Mouse (Mus musculus) forebrain, embryonic 11.5 days (tissue): ENCODE measurements at regions not wholly inside any gene's neighbourhood (a gene's known extent, or its start where the extent isn't known, plus 50 kb on each side); places are given as distances from the start of the nearest gene placed in this dataset.

Source experiments
- ATAC-seq: fragments of 200-750 bp; cut with Nextera tagmentation; replicated peaks from 2 replicates; pipeline ENCODE4 v1.8.0; 2017; ENCODE audit warnings: moderate TSS enrichment; ENCODE audit not compliant: low FRiP score
- DNase-seq: peaks from one replicate; pipeline ENCODE4 v3.0.0-alpha.2; 2017; ENCODE audit warnings: low spot score
- H3K27ac ChIP-seq: fragments of 300-500 bp; sonication (generic); 2 replicates; pipeline ENCODE4 v1.5.1; 2014; ENCODE audit warnings: low read depth, low read length
- H3K27me3 ChIP-seq: fragments of 300-500 bp; sonication (generic); 2 replicates; pipeline ENCODE4 v1.6.1; 2014; ENCODE audit warnings: mild to moderate bottlenecking, low read length, mixed read lengths; ENCODE audit not compliant: control insufficient read depth, insufficient read depth
- H3K36me3 ChIP-seq: fragments of 300-500 bp; sonication (generic); 2 replicates; pipeline ENCODE4 v1.6.1; 2014; ENCODE audit warnings: mild to moderate bottlenecking, low read length, moderate library complexity, mixed read lengths; ENCODE audit not compliant: control insufficient read depth, insufficient read depth
- H3K4me1 ChIP-seq: fragments of 300-500 bp; sonication (generic); replicated peaks from 2 replicates; pipeline ENCODE4 v1.6.1; 2014; ENCODE audit warnings: low read length, mixed read lengths; ENCODE audit not compliant: control insufficient read depth, insufficient read depth
- H3K4me2 ChIP-seq: fragments of 300-500 bp; sonication (generic); 2 replicates; pipeline ENCODE4 v1.6.1; 2014; ENCODE audit warnings: low read depth, mild to moderate bottlenecking, low read length, moderate library complexity, mixed read lengths; ENCODE audit not compliant: severe bottlenecking
- H3K4me3 ChIP-seq: fragments of 300-500 bp; sonication (generic); 2 replicates; pipeline ENCODE4 v1.5.1; 2014; ENCODE audit warnings: low read depth, low read length
- H3K9ac ChIP-seq: fragments of 300-500 bp; sonication (generic); 2 replicates; pipeline ENCODE4 v1.6.1; 2014; ENCODE audit warnings: low read length
- H3K9me3 ChIP-seq: fragments of 300-500 bp; sonication (generic); 2 replicates; pipeline ENCODE4 v1.6.1; 2016; ENCODE audit warnings: low read length, mixed read lengths; ENCODE audit not compliant: control insufficient read depth
- WGBS: fragments of 180-500 bp; shearing (Covaris S2); extraction: QIAGEN DNeasy Blood & Tissue Kit; methylation state at CpG from one replicate; pipeline ENCODE4 v1.1.7; 2014; 5-methylcytosine and 5-hydroxymethylcytosine counted together

- H3K9ac ChIP-seq, result no peak overlapping the region
- no peaks in the 10 kb centered on the region for H3K27me3 ChIP-seq
- H3K27ac ChIP-seq, result no peak overlapping the region
- H3K4me1 ChIP-seq, result no peaks in the 10 kb centered on the region
- H3K36me3 ChIP-seq, result no peaks in the 10 kb centered on the region
- ATAC-seq (no peak), DNase-seq (no peak)
- no peak overlapping the region for H3K4me3 ChIP-seq
- H3K4me2 ChIP-seq, result no peak overlapping the region
- H3K9me3 ChIP-seq, result no peaks in the 10 kb centered on the region
- WGBS, result 83% methylated on average over 2 of the region's 2 CpGs
Measured at GRCm38 (mm10) chr9:85423908-85424307, 96.8 kb upstream of the Tent5a start.

GRCm38 (mm10) chr9:85414391-85414790 lies 87.2 kb upstream of the Tent5a start:
- Histone ChIP-seq H3K36me3 (no peaks in the 10 kb centered on the region), H3K27me3 (no peaks in the 10 kb centered on the region), H3K4me1 (no peaks in the 10 kb centered on the region), H3K4me3 (no peak overlapping the region), H3K9me3 (no peaks in the 10 kb centered on the region), H3K4me2 (no peak overlapping the region), H3K9ac (no peak overlapping the region), H3K27ac (no peak overlapping the region)
- ATAC-seq, result no peak
- DNase-seq, result no peak
- WGBS, result 80% methylated on average over 1 of the region's 1 CpGs

- Histone ChIP-seq H3K27me3 (no peaks in the 10 kb centered on the region), H3K36me3 (no peaks in the 10 kb centered on the region), H3K4me2 (no peak overlapping the region), H3K9me3 (no peaks in the 10 kb centered on the region), H3K4me3 (no peak overlapping the region), H3K9ac (no peak overlapping the region), H3K4me1 (no peaks in the 10 kb centered on the region), H3K27ac (no peak overlapping the region)
- DNase-seq (no peak), ATAC-seq (no peak)
- WGBS, result 74% methylated on average over 1 of the region's 1 CpGs
Measured at GRCm38 (mm10) chr9:85413813-85414212, 86.7 kb upstream of the Tent5a start.

DNA sequence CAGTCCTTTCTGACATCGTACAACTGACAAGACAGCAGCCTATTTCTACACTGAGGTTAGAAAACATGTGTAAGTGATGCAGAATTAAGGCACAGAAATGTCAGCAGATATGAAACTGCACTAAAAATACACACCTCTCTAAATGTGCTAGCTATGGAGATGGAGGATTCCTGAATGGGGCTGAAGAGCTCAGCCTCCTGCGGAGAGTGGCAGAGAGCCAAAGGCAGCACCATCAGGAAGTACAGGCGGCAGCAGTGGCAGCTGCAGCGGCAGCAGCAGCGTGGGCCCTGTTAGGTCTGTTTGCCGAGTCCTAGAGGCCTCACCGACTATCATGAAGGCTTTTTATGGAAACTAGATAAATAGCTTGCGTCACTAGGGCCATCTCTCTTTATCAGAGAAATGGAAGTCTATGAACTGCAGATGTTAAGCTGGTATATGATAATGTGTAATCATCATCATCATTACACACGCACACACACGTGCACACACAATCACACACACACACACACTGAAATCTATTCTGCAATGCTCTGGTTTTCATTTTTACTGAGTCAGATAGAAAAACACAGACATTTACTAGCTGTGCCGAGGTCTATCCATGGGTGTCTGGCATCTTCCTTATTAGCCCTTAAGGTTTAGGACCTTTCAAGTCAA lies 83.6 kb upstream of the Tent5a start:
- H3K4me3 ChIP-seq, result no peak overlapping the region
- no peaks in the 10 kb centered on the region for H3K27me3 ChIP-seq
- 71% methylated on average over 11 of the region's 11 CpGs for WGBS
- no peaks in the 10 kb centered on the region for H3K9me3 ChIP-seq
- H3K4me2 ChIP-seq, result no peak overlapping the region
- H3K36me3 ChIP-seq, result no peaks in the 10 kb centered on the region
- ATAC-seq, result no peak
- DNase-seq, result peak; percentile 50
- no peak overlapping the region for H3K27ac ChIP-seq
- H3K4me1 ChIP-seq, result no peaks in the 10 kb centered on the region
- H3K9ac ChIP-seq, result no peak overlapping the region

GRCm38 (mm10) chr9:85409974-85410506 lies 82.9 kb upstream of the Tent5a start:
- H3K9ac ChIP-seq, result no peak overlapping the region
- ATAC-seq, result no peak
- no peaks in the 10 kb centered on the region for H3K4me1 ChIP-seq
- no peaks in the 10 kb centered on the region for H3K36me3 ChIP-seq
- no peak overlapping the region for H3K27ac ChIP-seq
- no peaks in the 10 kb centered on the region for H3K9me3 ChIP-seq
- H3K27me3 ChIP-seq, result no peaks in the 10 kb centered on the region
- DNase-seq, result no peak
- H3K4me3 ChIP-seq, result no peak overlapping the region
- WGBS, result 81% methylated on average over 4 of the region's 4 CpGs
- no peak overlapping the region for H3K4me2 ChIP-seq

DNA sequence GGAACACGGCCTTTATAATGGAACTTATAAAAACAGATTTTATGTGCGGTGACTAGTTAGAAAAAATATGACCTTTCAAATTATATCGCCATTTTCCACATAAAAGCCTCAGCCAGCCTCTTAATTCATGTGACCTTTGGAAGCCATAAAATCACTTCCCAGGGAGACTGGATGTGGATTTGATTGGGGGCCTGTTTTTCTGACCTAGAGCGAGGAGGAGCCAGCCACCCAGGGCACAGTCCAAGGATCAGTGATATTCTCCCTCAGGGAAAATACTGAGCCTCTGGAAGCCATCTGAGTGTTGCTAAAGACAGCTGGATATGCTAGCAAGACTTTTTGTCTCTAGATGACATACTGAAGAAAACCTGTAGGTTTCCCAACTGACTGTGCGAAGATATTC lies 81.3 kb upstream of the Tent5a start:
- Histone ChIP-seq H3K9me3 (no peaks in the 10 kb centered on the region), H3K9ac (no peak overlapping the region), H3K27ac (no peak overlapping the region), H3K4me2 (no peak overlapping the region), H3K36me3 (no peaks in the 10 kb centered on the region), H3K4me1 (no peaks in the 10 kb centered on the region), H3K27me3 (no peaks in the 10 kb centered on the region), H3K4me3 (no peak overlapping the region)
- 81% methylated on average over 5 of the region's 5 CpGs for WGBS
- no peak for ATAC-seq
- no peak for DNase-seq

- Histone ChIP-seq H3K4me1 (no peaks in the 10 kb centered on the region), H3K36me3 (no peaks in the 10 kb centered on the region), H3K27me3 (no peaks in the 10 kb centered on the region), H3K9me3 (no peaks in the 10 kb centered on the region), H3K4me3 (no peak overlapping the region), H3K27ac (no peak overlapping the region), H3K4me2 (no peak overlapping the region), H3K9ac (no peak overlapping the region)
- ATAC-seq (no peak), DNase-seq (no peak)
- 88% methylated on average over 1 of the region's 1 CpGs for WGBS
Measured at GRCm38 (mm10) chr9:85407592-85407991, 80.4 kb upstream of the Tent5a start.

GRCm38 (mm10) chr9:85401736-85402135 lies 74.6 kb upstream of the Tent5a start:
- DNase-seq (no peak), ATAC-seq (no peak)
- no peak overlapping the region for H3K27ac ChIP-seq
- no peak overlapping the region for H3K9ac ChIP-seq
- no peaks in the 10 kb centered on the region for H3K27me3 ChIP-seq
- no peaks in the 10 kb centered on the region for H3K36me3 ChIP-seq
- 80% methylated on average over 1 of the region's 1 CpGs for WGBS
- H3K4me1 ChIP-seq, result no peaks in the 10 kb centered on the region
- H3K9me3 ChIP-seq, result no peaks in the 10 kb centered on the region
- no peak overlapping the region for H3K4me3 ChIP-seq
- no peak overlapping the region for H3K4me2 ChIP-seq

GRCm38 (mm10) chr9:85400600-85401313 lies 73.6 kb upstream of the Tent5a start:
- H3K27ac ChIP-seq, result no peak overlapping the region
- no peaks in the 10 kb centered on the region for H3K9me3 ChIP-seq
- H3K4me2 ChIP-seq, result no peak overlapping the region
- 82% methylated on average over 12 of the region's 12 CpGs for WGBS
- no peaks in the 10 kb centered on the region for H3K27me3 ChIP-seq
- no peaks in the 10 kb centered on the region for H3K36me3 ChIP-seq
- no peaks in the 10 kb centered on the region for H3K4me1 ChIP-seq
- no peak for DNase-seq
- no peak overlapping the region for H3K9ac ChIP-seq
- no peak for ATAC-seq
- H3K4me3 ChIP-seq, result no peak overlapping the region
